Mouse (Mus musculus): ENCODE measurements around the gene Gnb3. TPM values are rescaled to one million over a fixed set of nuclear protein-coding genes. Genes with fewer than 3 reads are reported as not detected.

The Gnb3 gene
- total and polyA plus RNA-seq, 2 experiments from 2014 or later, result 0.66 to 1.1 TPM

DNA sequence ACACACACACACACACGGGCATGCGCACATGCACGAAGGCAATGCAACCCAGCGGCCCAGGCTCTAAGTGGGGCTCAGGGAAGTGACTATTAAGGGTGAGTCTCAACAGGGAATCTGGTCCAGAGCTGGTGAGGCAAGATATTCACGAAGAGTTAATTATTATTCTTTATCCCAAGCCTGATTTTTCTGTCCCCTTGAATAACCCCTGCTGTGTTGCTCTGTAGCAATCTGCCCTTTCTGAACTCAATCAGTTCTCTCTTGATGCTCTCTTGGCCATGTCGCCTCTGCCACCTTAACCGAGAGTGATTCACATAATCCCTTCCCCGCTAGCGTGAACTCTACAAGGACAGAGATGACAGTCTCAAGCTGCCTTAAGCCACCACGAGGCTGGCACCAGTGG lies 43.3 kb upstream of the Gnb3 start:
- Histone ChIP-seq H3K36me3 (ENCODE audit: insufficient read depth, low read length) (no peaks in the 10 kb centered on the region), H3K27me3 (ENCODE audit: insufficient read depth, low read length) (no peaks in the 10 kb centered on the region), H3K9me3 (ENCODE audit: low read length) (no peaks in the 10 kb centered on the region), H3K4me3 (ENCODE audit: low read depth, low read length) (no peak overlapping the region), H3K4me2 (ENCODE audit: low read depth, low read length, poor library complexity, severe bottlenecking) (no peak overlapping the region), H3K4me1 (ENCODE audit: insufficient read depth, low read length) (no peaks in the 10 kb centered on the region), H3K27ac (ENCODE audit: low read depth, low read length) (no peak overlapping the region), H3K9ac (replicated peaks; ENCODE audit: low read length, poor library complexity, severe bottlenecking) (no peak overlapping the region)
- 64% methylated on average over 10 of the region's 10 CpGs for WGBS
- DNase-seq (ENCODE audit: low spot score), result no peak
- no peak for TF ChIP-seq CTCF (IDR thresholded peaks at IDR 0.05)
- ATAC-seq (ENCODE audit: low FRiP score), result no peak

DNA sequence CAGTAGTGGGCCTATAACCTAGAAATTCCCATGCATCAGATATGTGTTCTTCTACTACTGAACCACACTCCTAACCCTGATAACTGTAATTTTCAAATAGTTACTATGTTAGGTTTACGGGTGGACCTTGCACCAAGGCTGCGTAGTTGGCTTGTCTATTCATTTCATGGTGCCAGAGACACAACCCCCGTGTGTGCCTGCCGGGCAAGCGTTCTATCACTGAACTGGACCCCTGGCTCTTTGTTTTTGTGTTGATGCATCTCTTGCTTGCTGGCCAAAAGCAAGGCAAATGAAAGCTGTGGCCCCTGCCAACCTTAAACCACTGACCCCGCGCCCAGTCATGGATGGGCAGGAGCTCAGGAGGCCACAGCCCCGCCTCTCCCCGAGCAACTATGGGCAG lies 41.7 kb upstream of the Gnb3 start:
- no peak for ATAC-seq (ENCODE audit: low FRiP score)
- TF ChIP-seq CTCF (IDR thresholded peaks at IDR 0.05), result no peak
- no peak overlapping the region for H3K9ac ChIP-seq (replicated peaks; ENCODE audit: low read length, poor library complexity, severe bottlenecking)
- no peak overlapping the region for H3K4me3 ChIP-seq (ENCODE audit: low read depth, low read length)
- no peak for DNase-seq (ENCODE audit: low spot score)
- 91% methylated on average over 9 of the region's 9 CpGs for whole genome bisulfite sequencing
- no peak overlapping the region for H3K27ac ChIP-seq (ENCODE audit: low read depth, low read length)
- H3K36me3 ChIP-seq (ENCODE audit: insufficient read depth, low read length), result no peaks in the 10 kb centered on the region
- H3K4me2 ChIP-seq (ENCODE audit: low read depth, low read length, poor library complexity, severe bottlenecking), result no peak overlapping the region
- H3K27me3 ChIP-seq (ENCODE audit: insufficient read depth, low read length), result no peaks in the 10 kb centered on the region
- no peaks in the 10 kb centered on the region for H3K4me1 ChIP-seq (ENCODE audit: insufficient read depth, low read length)
- H3K9me3 ChIP-seq (ENCODE audit: low read length), result no peaks in the 10 kb centered on the region

DNA sequence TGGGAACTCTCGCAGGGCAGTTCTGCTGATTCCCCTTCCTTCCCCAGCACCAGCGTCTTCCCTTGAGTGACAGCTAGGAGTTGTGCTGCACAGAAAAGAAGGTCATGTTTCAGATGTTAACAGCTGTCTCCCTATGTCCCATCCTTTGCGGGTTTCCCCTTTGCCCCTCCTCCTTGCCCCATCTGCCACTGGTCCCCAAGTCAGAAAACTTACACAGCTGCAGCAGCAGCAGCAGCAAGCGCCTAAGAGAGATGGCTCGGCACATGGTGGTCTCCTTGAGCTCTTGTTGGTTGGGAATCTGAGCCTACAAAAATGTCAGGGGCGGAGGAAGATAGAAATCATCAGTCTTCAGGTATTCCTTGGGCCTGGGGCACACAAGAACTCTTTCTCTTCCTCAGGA lies 39.3 kb upstream of the Gnb3 start:
- no peak for DNase-seq (ENCODE audit: low spot score)
- no peaks in the 10 kb centered on the region for H3K36me3 ChIP-seq (ENCODE audit: insufficient read depth, low read length)

DNA sequence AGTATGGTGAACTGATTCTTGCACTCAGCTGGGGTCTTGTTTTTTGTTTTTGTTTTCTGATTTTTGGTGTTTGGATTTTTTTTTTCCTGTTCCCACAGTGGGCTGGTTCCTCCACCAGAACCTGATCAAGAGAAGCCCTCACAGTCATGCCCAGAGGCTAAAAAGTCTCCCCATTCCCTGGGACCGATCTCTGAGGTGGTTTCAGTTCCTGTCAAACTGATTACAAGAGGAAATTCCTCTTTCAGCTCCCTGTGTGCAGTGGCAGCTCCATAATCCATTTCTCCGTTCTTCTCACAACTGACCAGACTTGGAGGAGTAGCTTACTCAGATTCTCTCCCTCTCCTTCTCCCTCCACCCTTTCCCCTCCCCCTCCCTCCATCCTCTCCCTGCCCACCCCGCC lies 34.3 kb upstream of the Gnb3 start:
- H3K9me3 ChIP-seq (ENCODE audit: low read length), result no peaks in the 10 kb centered on the region
- 44% methylated on average over 3 of the region's 3 CpGs for WGBS
- H3K4me3 ChIP-seq (ENCODE audit: low read depth, low read length), result no peak overlapping the region
- DNase-seq (ENCODE audit: low spot score) (no peak), ATAC-seq (ENCODE audit: low FRiP score) (no peak)
- H3K27me3 ChIP-seq (ENCODE audit: insufficient read depth, low read length), result no peaks in the 10 kb centered on the region
- H3K36me3 ChIP-seq (ENCODE audit: insufficient read depth, low read length), result no peaks in the 10 kb centered on the region
- H3K27ac ChIP-seq (ENCODE audit: low read depth, low read length), result no peak overlapping the region
- TF ChIP-seq CTCF (IDR thresholded peaks at IDR 0.05), result no peak
- H3K4me1 ChIP-seq (ENCODE audit: insufficient read depth, low read length), result no peaks in the 10 kb centered on the region
- no peak overlapping the region for H3K4me2 ChIP-seq (ENCODE audit: low read depth, low read length, poor library complexity, severe bottlenecking)
- no peak overlapping the region for H3K9ac ChIP-seq (replicated peaks; ENCODE audit: low read length, poor library complexity, severe bottlenecking)

More for the DNA sequence above, 39.3 kb upstream of the Gnb3 start:
- no peaks in the 10 kb centered on the region for H3K27me3 ChIP-seq (ENCODE audit: insufficient read depth, low read length)
- H3K4me1 ChIP-seq (ENCODE audit: insufficient read depth, low read length), result no peaks in the 10 kb centered on the region
- no peak overlapping the region for H3K4me2 ChIP-seq (ENCODE audit: low read depth, low read length, poor library complexity, severe bottlenecking)
- H3K9ac ChIP-seq (replicated peaks; ENCODE audit: low read length, poor library complexity, severe bottlenecking), result no peak overlapping the region
- H3K9me3 ChIP-seq (ENCODE audit: low read length), result no peaks in the 10 kb centered on the region
- no peak overlapping the region for H3K4me3 ChIP-seq (ENCODE audit: low read depth, low read length)
- no peak for TF ChIP-seq CTCF (IDR thresholded peaks at IDR 0.05)
- no peak for ATAC-seq (ENCODE audit: low FRiP score)
- WGBS, result 60% methylated on average over 6 of the region's 6 CpGs
- no peak overlapping the region for H3K27ac ChIP-seq (ENCODE audit: low read depth, low read length)

DNA sequence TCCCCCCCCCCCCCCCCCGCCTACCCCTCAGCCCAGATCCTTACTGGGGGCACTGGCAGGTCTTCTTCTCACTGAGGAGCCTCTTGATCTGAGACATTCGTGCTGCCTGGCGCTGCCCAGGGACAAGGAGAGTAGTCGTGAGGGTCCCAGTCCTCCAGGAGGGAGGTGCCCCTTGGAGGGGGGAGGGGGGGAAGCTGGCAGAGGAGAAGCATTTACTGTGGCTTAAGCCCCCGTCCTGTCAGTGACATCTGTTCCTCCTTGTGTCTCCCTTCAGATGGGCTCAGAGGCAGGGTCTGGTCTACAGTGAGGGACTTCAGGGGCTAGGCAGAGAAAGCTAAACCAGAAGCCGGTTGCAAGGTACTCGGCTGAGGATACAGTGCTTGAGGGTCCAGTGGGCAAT lies 26.5 kb upstream of the Gnb3 start:
- Histone ChIP-seq H3K27ac (ENCODE audit: low read depth, low read length) (no peak overlapping the region), H3K4me3 (ENCODE audit: low read depth, low read length) (no peak overlapping the region), H3K4me1 (ENCODE audit: insufficient read depth, low read length) (peaks cover 17% of the 10 kb centered on the region), H3K9me3 (ENCODE audit: low read length) (no peaks in the 10 kb centered on the region), H3K4me2 (ENCODE audit: low read depth, low read length, poor library complexity, severe bottlenecking) (no peak overlapping the region), H3K36me3 (ENCODE audit: insufficient read depth, low read length) (no peaks in the 10 kb centered on the region), H3K9ac (replicated peaks; ENCODE audit: low read length, poor library complexity, severe bottlenecking) (0 out of 2 replicates have a peak overlapping the region, but pooled peaks have one; percentile 19), H3K27me3 (ENCODE audit: insufficient read depth, low read length) (no peaks in the 10 kb centered on the region)
- no peak for TF ChIP-seq CTCF (IDR thresholded peaks at IDR 0.05)
- ATAC-seq (ENCODE audit: low FRiP score) (no peak), DNase-seq (ENCODE audit: low spot score) (no peak)
- 50% methylated on average over 6 of the region's 7 CpGs for WGBS

DNA sequence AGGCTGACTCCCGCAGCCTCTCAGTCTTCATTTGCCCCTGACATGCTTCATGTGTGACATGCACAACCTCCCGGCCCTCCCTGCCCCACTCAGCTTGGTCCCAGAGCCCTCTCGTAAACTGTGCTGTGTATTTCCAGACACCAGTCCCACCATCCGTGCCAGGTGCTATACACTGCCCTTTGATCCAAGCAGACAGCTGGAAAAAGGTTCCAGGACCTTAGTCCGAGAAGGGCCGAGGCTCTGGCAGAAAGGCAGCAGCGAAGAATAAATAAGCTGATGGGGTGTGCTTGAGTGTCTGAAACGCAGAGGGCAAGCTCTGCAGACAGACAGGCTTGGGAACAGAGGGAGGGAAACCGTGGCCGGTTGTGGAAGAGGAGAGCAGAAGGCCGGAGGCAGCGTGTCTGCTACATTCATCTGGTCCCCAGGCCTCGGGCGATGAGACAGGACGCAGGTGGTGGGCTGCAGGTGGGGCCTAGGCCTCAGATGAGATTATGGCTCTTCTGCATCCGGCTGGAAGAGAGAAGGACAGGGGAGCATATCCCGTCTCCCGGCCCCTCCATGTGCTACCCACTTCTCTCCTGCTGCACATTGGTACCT lies 25.8 kb upstream of the Gnb3 start:
- Histone ChIP-seq H3K9ac (replicated peaks; ENCODE audit: low read length, poor library complexity, severe bottlenecking) (peak overlapping the region; percentile 19; the same call in 1 of the 2 replicates), H3K4me2 (ENCODE audit: low read depth, low read length, poor library complexity, severe bottlenecking) (no peak overlapping the region), H3K27me3 (ENCODE audit: insufficient read depth, low read length) (no peaks in the 10 kb centered on the region), H3K27ac (ENCODE audit: low read depth, low read length) (peak overlapping the region; percentile 97), H3K4me3 (ENCODE audit: low read depth, low read length) (no peak overlapping the region), H3K9me3 (ENCODE audit: low read length) (no peaks in the 10 kb centered on the region), H3K4me1 (ENCODE audit: insufficient read depth, low read length) (peaks cover 19% of the 10 kb centered on the region), H3K36me3 (ENCODE audit: insufficient read depth, low read length) (peaks cover 5% of the 10 kb centered on the region; the same call in 1 of the 2 replicates)
- WGBS, result 60% methylated on average over 15 of the region's 18 CpGs
- TF ChIP-seq CTCF (IDR thresholded peaks at IDR 0.05), result no peak
- DNase-seq (ENCODE audit: low spot score) (peak; percentile 46), ATAC-seq (ENCODE audit: low FRiP score) (no peak)
